Mouse (Mus musculus) layer of hippocampus, adult 9-11 months (tissue): Measurements from ENCODE around the gene Ctdsp1.
"Not testable (repeated sequence)": the region's sequence is repeated elsewhere in the genome, so short reads cannot be mapped to it uniquely, and the experiment has no call there.

Experiments used
- DNase-seq: peaks from one replicate; pipeline ENCODE4 v3.0.0; 2022

Gene Ctdsp1

GRCm38 (mm10) chr1:74379058-74379504, 12.2 kb upstream of the Ctdsp1 start:
- no peak for DNase-seq

- no peak for DNase-seq
Measured at GRCm38 (mm10) chr1:74380484-74380883, 10.8 kb upstream of the Ctdsp1 start.

- DNase-seq: no peak
Measured at GRCm38 (mm10) chr1:74381588-74382021, 9.7 kb upstream of the Ctdsp1 start.

GRCm38 (mm10) chr1:74383385-74383784, 7.9 kb upstream of the Ctdsp1 start:
- DNase-seq: no peak

GRCm38 (mm10) chr1:74384525-74384924, 6.8 kb upstream of the Ctdsp1 start:
- no peak for DNase-seq

- DNase-seq: no peak
Measured at GRCm38 (mm10) chr1:74385064-74385463, 6.2 kb upstream of the Ctdsp1 start.

GRCm38 (mm10) chr1:74385531-74385930, 5.8 kb upstream of the Ctdsp1 start:
- DNase-seq: no peak

GRCm38 (mm10) chr1:74386363-74386713, 5.0 kb upstream of the Ctdsp1 start:
- no peak for DNase-seq

GRCm38 (mm10) chr1:74386714-74387385, 4.5 kb upstream of the Ctdsp1 start:
- peak; percentile 94 for DNase-seq

- DNase-seq: no peak
Measured at GRCm38 (mm10) chr1:74387386-74387988, 3.8 kb upstream of the Ctdsp1 start.

GRCm38 (mm10) chr1:74388398-74388920, 2.9 kb upstream of the Ctdsp1 start:
- no peak for DNase-seq

GRCm38 (mm10) chr1:74389831-74390286, 1.4 kb upstream of the Ctdsp1 start:
- no peak for DNase-seq

- no peak for DNase-seq
Measured at GRCm38 (mm10) chr1:74390287-74390906, 912 bp upstream of the Ctdsp1 start.

GRCm38 (mm10) chr1:74391844-74392441, 634 bp downstream of the Ctdsp1 start:
- no peak for DNase-seq

GRCm38 (mm10) chr1:74392446-74392994, 1.2 kb downstream of the Ctdsp1 start:
- no peak for DNase-seq

GRCm38 (mm10) chr1:74393010-74393409, 1.7 kb downstream of the Ctdsp1 start:
- no peak for DNase-seq

- no peak for DNase-seq
Measured at GRCm38 (mm10) chr1:74393697-74394096, 2.4 kb downstream of the Ctdsp1 start.

- DNase-seq: no peak
Measured at GRCm38 (mm10) chr1:74394311-74394710, 3.0 kb downstream of the Ctdsp1 start.

- DNase-seq: no peak
Measured at GRCm38 (mm10) chr1:74394858-74395257, 3.5 kb downstream of the Ctdsp1 start.

GRCm38 (mm10) chr1:74395290-74395689, 4.0 kb downstream of the Ctdsp1 start:
- DNase-seq: no peak

GRCm38 (mm10) chr1:74396456-74397222, 5.3 kb downstream of the Ctdsp1 start:
- DNase-seq: not testable (repeated sequence)

GRCm38 (mm10) chr1:74397268-74397918, 6.1 kb downstream of the Ctdsp1 start:
- DNase-seq: peak; percentile 96
